Mouse (Mus musculus) intestine, embryonic 14.5 days (tissue): ENCODE results near the gene Pira2. TPM values are rescaled to one million over a fixed set of nuclear protein-coding genes. Genes with fewer than 3 reads are reported as not detected.
"Not testable (repeated sequence)": the region's sequence is repeated elsewhere in the genome, so short reads cannot be mapped to it uniquely, and the experiment has no call there.

Experiments
- ATAC-seq: fragments of 200-750 bp; cut with Nextera tagmentation; replicated peaks from 2 replicates; pipeline ENCODE4 v1.8.0; 2017; ENCODE audit warnings: low read depth, moderate number of reproducible peaks, moderate TSS enrichment, moderate library complexity; ENCODE audit not compliant: low FRiP score, low TSS enrichment
- DNase-seq: peaks from one replicate; pipeline ENCODE4 v3.0.0-alpha.2; 2018; ENCODE audit warnings: low spot score
- H3K27ac ChIP-seq: fragments of 300-500 bp; sonication (generic); 2 replicates; pipeline ENCODE4 v1.5.1; 2014; ENCODE audit warnings: low read depth, mild to moderate bottlenecking, control low read depth
- H3K27me3 ChIP-seq: fragments of 300-500 bp; sonication (generic); replicated peaks from 2 replicates; pipeline ENCODE4 v1.6.1; 2014; ENCODE audit warnings: low read length, control low read depth; ENCODE audit not compliant: control insufficient read depth, insufficient read depth
- H3K36me3 ChIP-seq: fragments of 300-500 bp; sonication (generic); 2 replicates; pipeline ENCODE4 v1.6.1; 2014; ENCODE audit warnings: low read length, control low read depth; ENCODE audit not compliant: control insufficient read depth, insufficient read depth
- H3K4me1 ChIP-seq: fragments of 300-500 bp; sonication (generic); replicated peaks from 2 replicates; pipeline ENCODE4 v1.6.1; 2014; ENCODE audit warnings: low read length, control low read depth, mixed read lengths; ENCODE audit not compliant: control insufficient read depth, insufficient read depth
- H3K4me2 ChIP-seq: fragments of 300-500 bp; sonication (generic); 2 replicates; pipeline ENCODE4 v1.6.1; 2014; ENCODE audit warnings: low read length
- H3K4me3 ChIP-seq: fragments of 300-500 bp; sonication (generic); 2 replicates; pipeline ENCODE4 v1.5.1; 2014; ENCODE audit warnings: low read depth, low read length, control low read depth, mixed read lengths
- H3K9ac ChIP-seq: fragments of 300-500 bp; sonication (generic); 2 replicates; pipeline ENCODE4 v1.6.1; 2014; ENCODE audit warnings: mild to moderate bottlenecking, low read length
- H3K9me3 ChIP-seq: fragments of 300-500 bp; sonication (generic); 2 replicates; pipeline ENCODE4 v1.6.1; 2016; ENCODE audit warnings: low read length, control low read depth; ENCODE audit not compliant: control insufficient read depth
- WGBS: fragments of 180-500 bp; shearing (Covaris S2); extraction: QIAGEN DNeasy Blood & Tissue Kit; methylation state at CpG from one replicate; pipeline ENCODE4 v1.1.7; 2014; 5-methylcytosine and 5-hydroxymethylcytosine counted together
- polyA plus RNA-seq: library from polyadenylated mRNA; unstranded; fragments of >200 nt; fragmentation: Nextera tagmentation; extraction: Ambion mirVana; gene quantifications from 2 replicates; pipeline ENCODE4 v1.2.1, GENCODE M21; 2014

Pira2 gene
- 0.07 and 0.19 TPM in 2 replicates for polyA plus RNA-seq

GRCm38 (mm10) chr7:3844951-3845350 lies at the start of gene Pira2:
Pira2 (minus strand) TSS chr7:3845051.
- not testable (repeated sequence) for DNase-seq, H3K9me3 ChIP-seq, H3K27me3 ChIP-seq, H3K4me3 ChIP-seq, H3K9ac ChIP-seq, ATAC-seq, H3K4me2 ChIP-seq, H3K27ac ChIP-seq, H3K4me1 ChIP-seq, H3K36me3 ChIP-seq
- WGBS: no CpG with 5 or more reads among the region's 2 CpGs

GRCm38 (mm10) chr7:3875032-3875431 lies 30.2 kb upstream of the Pira2 start:
- ATAC-seq, H3K9me3 ChIP-seq: not testable (repeated sequence)
- WGBS: no CpG with 5 or more reads among the region's 1 CpGs

GRCm38 (mm10) chr7:3837854-3838253 lies 7.0 kb downstream of the Pira2 start:
- not testable (repeated sequence) for H3K4me2 ChIP-seq, H3K27me3 ChIP-seq, H3K9me3 ChIP-seq, H3K9ac ChIP-seq, H3K4me1 ChIP-seq, H3K27ac ChIP-seq, ATAC-seq, H3K4me3 ChIP-seq, DNase-seq, H3K36me3 ChIP-seq
- WGBS: no CpG with 5 or more reads among the region's 1 CpGs

More at GRCm38 (mm10) chr7:3875032-3875431, 30.2 kb upstream of the Pira2 start:
- H3K4me3 ChIP-seq, H3K27me3 ChIP-seq, DNase-seq, H3K9ac ChIP-seq, H3K4me2 ChIP-seq, H3K27ac ChIP-seq, H3K4me1 ChIP-seq, H3K36me3 ChIP-seq: not testable (repeated sequence)

GRCm38 (mm10) chr7:3830633-3831032 lies 14.2 kb downstream of the Pira2 start:
- H3K4me3 ChIP-seq, H3K27me3 ChIP-seq, H3K36me3 ChIP-seq, H3K9ac ChIP-seq, H3K4me1 ChIP-seq, ATAC-seq, DNase-seq, H3K4me2 ChIP-seq, H3K9me3 ChIP-seq, H3K27ac ChIP-seq: not testable (repeated sequence)

GRCm38 (mm10) chr7:3825599-3825998 lies 19.3 kb downstream of the Pira2 start, which contains the start of gene Gm15448:
Gm15448 (minus strand) TSS chr7:3825687.
- not testable (repeated sequence) for H3K9me3 ChIP-seq, H3K27me3 ChIP-seq, ATAC-seq, H3K9ac ChIP-seq, H3K4me1 ChIP-seq, H3K4me2 ChIP-seq, H3K36me3 ChIP-seq, DNase-seq, H3K27ac ChIP-seq, H3K4me3 ChIP-seq
- WGBS: 63% methylated on average over 1 of the region's 3 CpGs

GRCm38 (mm10) chr7:3811912-3812311 lies 32.9 kb downstream of the Pira2 start:
- not testable (repeated sequence) for H3K4me1 ChIP-seq, H3K4me2 ChIP-seq, H3K27me3 ChIP-seq, H3K9ac ChIP-seq, ATAC-seq, H3K4me3 ChIP-seq, H3K9me3 ChIP-seq, DNase-seq, H3K36me3 ChIP-seq, H3K27ac ChIP-seq

GRCm38 (mm10) chr7:3802935-3803334 lies 41.9 kb downstream of the Pira2 start:
- not testable (repeated sequence) for H3K4me1 ChIP-seq, ATAC-seq, DNase-seq, H3K4me3 ChIP-seq, H3K36me3 ChIP-seq, H3K9me3 ChIP-seq, H3K4me2 ChIP-seq, H3K27ac ChIP-seq, H3K9ac ChIP-seq, H3K27me3 ChIP-seq
- WGBS: 86% methylated on average over 4 of the region's 4 CpGs

GRCm38 (mm10) chr7:3799940-3800339 lies 44.9 kb downstream of the Pira2 start:
- not testable (repeated sequence) for H3K27me3 ChIP-seq, H3K4me2 ChIP-seq, H3K36me3 ChIP-seq, H3K27ac ChIP-seq, H3K9ac ChIP-seq, H3K4me1 ChIP-seq, H3K4me3 ChIP-seq, DNase-seq, H3K9me3 ChIP-seq, ATAC-seq
- 71% methylated on average over 3 of the region's 3 CpGs for WGBS

- H3K27me3 ChIP-seq, H3K4me2 ChIP-seq, H3K9me3 ChIP-seq, H3K9ac ChIP-seq, H3K4me3 ChIP-seq, H3K4me1 ChIP-seq, H3K36me3 ChIP-seq, DNase-seq, ATAC-seq, H3K27ac ChIP-seq: not testable (repeated sequence)
Observed at GRCm38 (mm10) chr7:3796286-3796685, 48.6 kb downstream of the Pira2 start.
